Mouse (Mus musculus): ENCODE data around the gene Zfpl1.

- TF ChIP-seq CTCF (IDR thresholded peaks at IDR 0.05; ENCODE audit: low read depth): no peak
- no peak for TF ChIP-seq EP300 (IDR thresholded peaks at IDR 0.05; ENCODE audit: low read depth)
Measured at GRCm38 (mm10) chr19:6113116-6113515, 28.4 kb upstream of the Zfpl1 start.

Measured in heart, postnatal 0 days (tissue).